Mouse (Mus musculus): ENCODE results near the gene Ube4a.

- TF ChIP-seq CTCF (IDR thresholded peaks at IDR 0.05; ENCODE audit: control insufficient read depth, insufficient read depth, insufficient read length), result no peak
- no peak for TF ChIP-seq USF1 (IDR thresholded peaks at IDR 0.05; ENCODE audit: low read depth)
- TF ChIP-seq MYOG (IDR thresholded peaks at IDR 0.05; ENCODE audit: control insufficient read depth, extremely low read depth, insufficient read length), result no peak
- no peak for TF ChIP-seq MYOD1 (IDR thresholded peaks at IDR 0.05; ENCODE audit: control insufficient read depth, insufficient read length, low read depth)
- TF ChIP-seq CEBPB (IDR thresholded peaks at IDR 0.05; ENCODE audit: low read depth), result no peak
Observed at GRCm38 (mm10) chr9:44920374-44921122, 44.9 kb downstream of the Ube4a start, which contains the start of gene Atp5l.
